In the genomic region with DNA sequence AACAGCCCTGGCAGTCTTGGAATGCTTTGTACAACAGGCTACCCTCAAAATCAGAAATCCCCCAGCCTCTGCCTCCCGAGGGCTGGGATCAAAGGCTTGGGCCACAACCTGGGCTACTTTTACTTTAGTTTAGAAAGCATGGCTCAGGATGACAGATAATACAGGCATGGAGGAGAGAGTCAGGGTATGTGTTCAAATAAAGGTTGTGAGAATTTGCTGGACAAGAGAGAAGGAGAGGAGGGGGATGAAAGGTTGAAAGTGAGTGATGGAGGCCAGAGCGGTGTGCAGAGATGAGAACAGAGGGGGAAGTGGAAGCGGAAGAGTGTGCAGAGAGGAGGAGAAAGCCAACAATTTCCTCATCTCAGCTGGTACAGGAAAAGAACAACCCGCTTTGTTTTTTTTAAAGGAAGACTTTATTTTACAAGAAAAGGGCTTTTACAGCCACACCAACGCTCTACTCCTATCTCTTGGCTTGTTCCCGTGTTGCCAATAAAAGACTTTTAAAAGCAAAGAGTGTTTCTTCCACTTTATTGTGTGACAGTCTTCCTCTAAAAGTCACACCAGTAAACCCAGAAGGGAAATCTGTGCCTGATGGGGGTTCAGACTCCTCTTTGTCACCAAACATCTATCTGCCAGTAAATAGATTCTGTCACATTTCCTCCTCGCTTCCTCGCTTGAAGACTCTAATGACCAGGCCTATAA, we compare ENCODE assay signal across 8 mouse cellular contexts. TPM values are rescaled to one million over a fixed set of nuclear protein-coding genes. Genes with fewer than 3 reads are reported as not detected.
DNase-seq lines count a peak whose midpoint lies in the region; ATAC-seq and TF ChIP-seq lines count a peak whose summit lies in the region.

No protein-coding gene starts in this region.

- ATAC-seq in granulocyte monocyte progenitor cell, adult 5-6 weeks (replicated peaks; ENCODE audit: poor library complexity, severe bottlenecking), result peak; percentile 31
- ATAC-seq in limb, embryonic 13.5 days (ENCODE audit: low FRiP score, low read depth), result no peak
- ATAC-seq in neural tube, embryonic 15.5 days (ENCODE audit: low FRiP score), result no peak

- no peak for DNase-seq in testis, postnatal 14 days (ENCODE audit: low spot score)
- no peak for DNase-seq in right cerebral cortex, postnatal 4 days
- no peak for DNase-seq in gastrocnemius, postnatal 25 days
- DNase-seq in cerebellum, postnatal 14 days, result no peak

- H3K4me3 ChIP-seq in testis, adult 2 months (ENCODE audit: control insufficient read depth, low read depth, low read length), result peak overlapping the region; percentile 83
- peak overlapping the region; percentile 32; the same call in 1 of the 2 replicates for H3K4me3 ChIP-seq in limb, embryonic 13.5 days
- H3K4me3 ChIP-seq in neural tube, embryonic 15.5 days (replicated peaks), result 0 out of 2 replicates have a peak overlapping the region, but pooled peaks have one; percentile 25

- no peak for TF ChIP-seq POLR2A in testis, adult 2 months (IDR thresholded peaks at IDR 0.05; ENCODE audit: control insufficient read depth, low read depth, low read length)

- H3K27ac ChIP-seq in testis, adult 2 months (ENCODE audit: control insufficient read depth, insufficient read depth, low read depth, low read length), result peak overlapping the region; percentile 56; the same call in 1 of the 2 replicates
- H3K27ac ChIP-seq in limb, embryonic 13.5 days, result peak overlapping the region; percentile 95
- peak overlapping the region; percentile 94 for H3K27ac ChIP-seq in neural tube, embryonic 15.5 days (replicated peaks)

- peak overlapping the region; percentile 66; the same call in 1 of the 2 replicates for H3K9ac ChIP-seq in limb, embryonic 13.5 days
- peak overlapping the region; percentile 51; the same call in 1 of the 2 replicates for H3K9ac ChIP-seq in neural tube, embryonic 15.5 days (replicated peaks)

- TF ChIP-seq CTCF in testis, adult 2 months (IDR thresholded peaks at IDR 0.05; ENCODE audit: control insufficient read depth, insufficient read depth, insufficient replicate concordance, low read depth, low read length), result no peak

- no peaks in the 10 kb centered on the region for H3K27me3 ChIP-seq in testis, adult 2 months (ENCODE audit: control insufficient read depth, insufficient read depth, low read length)
- no peaks in the 10 kb centered on the region for H3K27me3 ChIP-seq in limb, embryonic 13.5 days
- H3K27me3 ChIP-seq in neural tube, embryonic 15.5 days (replicated peaks), result no peaks in the 10 kb centered on the region

- no peaks in the 10 kb centered on the region for H3K36me3 ChIP-seq in testis, adult 2 months (ENCODE audit: control insufficient read depth, insufficient read depth, low read length)
- H3K36me3 ChIP-seq in limb, embryonic 13.5 days, result no peaks in the 10 kb centered on the region
- H3K36me3 ChIP-seq in neural tube, embryonic 15.5 days, result no peaks in the 10 kb centered on the region

- H3K4me1 ChIP-seq in testis, adult 2 months (ENCODE audit: control insufficient read depth, insufficient read depth, low read length), result peaks cover 14% of the 10 kb centered on the region
- H3K4me1 ChIP-seq in limb, embryonic 13.5 days, result peaks cover 40% of the 10 kb centered on the region
- peaks cover 39% of the 10 kb centered on the region for H3K4me1 ChIP-seq in neural tube, embryonic 15.5 days

- H3K9me3 ChIP-seq in limb, embryonic 13.5 days, result no peaks in the 10 kb centered on the region
- H3K9me3 ChIP-seq in neural tube, embryonic 15.5 days (replicated peaks), result no peaks in the 10 kb centered on the region

- H3K4me2 ChIP-seq in limb, embryonic 13.5 days (replicated peaks), result peak overlapping the region; percentile 64
- H3K4me2 ChIP-seq in neural tube, embryonic 15.5 days, result peak overlapping the region; percentile 53

- WGBS in limb, embryonic 13.5 days, result 24% methylated on average over 8 of the region's 8 CpGs
- 10% methylated on average over 8 of the region's 8 CpGs for WGBS in neural tube, embryonic 15.5 days

RNA-seq across cellular contexts. Expression of a gene that starts 8.6 kb away (rescaled TPM):
- 0.48 and 0.65 TPM in 2 replicates for polyA plus RNA-seq in testis, adult 2 months (2012; rRNA removed)
- total RNA-seq in granulocyte monocyte progenitor cell, adult 5-6 weeks (2014; fragmentation: Nextera tagmentation), result 24.8 and 36.0 TPM in 2 replicates
- total RNA-seq in granulocyte monocyte progenitor cell, adult 5-6 weeks (2017), result 25.9 and 52.6 TPM in 2 replicates
- 62.1 and 71.6 TPM in 2 replicates for polyA plus RNA-seq in limb, embryonic 13.5 days (2015; fragmentation: Nextera tagmentation; extraction: Ambion mirVana)
- 294 and 351 TPM in 2 replicates for polyA plus RNA-seq in neural tube, embryonic 15.5 days (2015; fragmentation: Nextera tagmentation; extraction: Ambion mirVana)
- total RNA-seq in gastrocnemius, postnatal 25 days (2021), result 1 to 10 TPM; 3.5 to 7.3 TPM

Comparison
In these comparisons a context has a peak if more than half of its experiments do, and no peak if none do; other contexts are left out.
1. H3K4me3 ChIP-seq: peak in every context shown above with its lines; median percentile 83 in testis, adult 2 months; 32 in limb, embryonic 13.5 days; 25 in neural tube, embryonic 15.5 days.
2. RNA of a gene that starts 8.6 kb away (polyA plus RNA-seq): 294 to 351 TPM in neural tube, embryonic 15.5 days and 62.1 to 71.6 TPM in limb, embryonic 13.5 days; 0.48 to 0.65 TPM in testis, adult 2 months; every median in the first group is over 10 times any median in the second.
3. Peak in every context shown above with its lines, with median percentiles within 50 percentile points of each other: H3K27ac ChIP-seq.